Mouse (Mus musculus): ENCODE measurements around the gene Gstp3. TPM values are rescaled to one million over a fixed set of nuclear protein-coding genes. Genes with fewer than 3 reads are reported as not detected.
A peak's percentile ranks its signal among the peaks of the same experiment; 100 is the strongest.

Gene Gstp3
- total and polyA plus RNA-seq, 3 experiments: 9.3 to 38.1 (median 24.6) TPM

DNA sequence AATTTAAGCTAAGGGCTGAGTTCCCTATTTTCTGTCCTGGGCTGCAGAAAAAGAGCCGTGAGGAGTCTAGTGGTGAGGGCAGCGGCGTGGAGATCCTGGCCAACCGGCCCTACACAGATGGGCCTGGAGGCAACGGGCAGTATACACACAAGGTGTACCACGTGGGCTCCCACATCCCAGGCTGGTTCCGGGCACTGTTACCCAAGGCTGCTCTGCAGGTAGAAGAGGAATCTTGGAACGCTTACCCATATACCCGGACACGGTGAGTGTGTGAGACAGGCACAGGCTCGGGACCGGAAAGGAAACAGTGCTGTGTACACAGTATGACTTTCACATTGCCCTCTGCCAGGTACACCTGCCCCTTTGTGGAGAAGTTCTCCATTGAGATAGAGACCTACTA lies 43.3 kb upstream of the Gstp3 start:
- Histone ChIP-seq H3K9me3 (replicated peaks) (no peaks in the 10 kb centered on the region), H3K36me3 (replicated peaks) (peaks cover 78% of the 10 kb centered on the region), H3K4me1 (ENCODE audit: insufficient read depth, low read depth, low read length) (peaks cover 43% of the 10 kb centered on the region), H3K4me3 (ENCODE audit: low read depth, low read length) (no peak overlapping the region), H3K27me3 (ENCODE audit: insufficient read depth, low read length) (no peaks in the 10 kb centered on the region; the same call in 1 of the 2 replicates)
- DNase-seq (ENCODE audit: low spot score) (no peak), ATAC-seq (ENCODE audit: extremely low read depth, insufficient number of reproducible peaks, low FRiP score, poor library complexity, severe bottlenecking) (no peak)
- no peak for TF ChIP-seq GATA2 (IDR thresholded peaks at IDR 0.05; ENCODE audit: borderline replicate concordance, low read depth, low read length)
- TF ChIP-seq TAL1 (conservative IDR thresholded peaks at IDR 0.05; ENCODE audit: low read depth, low read length): no peak
- TF ChIP-seq POLR2AphosphoS5 (IDR thresholded peaks at IDR 0.05; ENCODE audit: insufficient replicate concordance, low read depth, low read length): no peak
- no peak for TF ChIP-seq CTCF (IDR thresholded peaks at IDR 0.05; ENCODE audit: low read depth, low read length)
- TF ChIP-seq GATA1 (IDR thresholded peaks at IDR 0.05; ENCODE audit: borderline replicate concordance, low read length): no peak

DNA sequence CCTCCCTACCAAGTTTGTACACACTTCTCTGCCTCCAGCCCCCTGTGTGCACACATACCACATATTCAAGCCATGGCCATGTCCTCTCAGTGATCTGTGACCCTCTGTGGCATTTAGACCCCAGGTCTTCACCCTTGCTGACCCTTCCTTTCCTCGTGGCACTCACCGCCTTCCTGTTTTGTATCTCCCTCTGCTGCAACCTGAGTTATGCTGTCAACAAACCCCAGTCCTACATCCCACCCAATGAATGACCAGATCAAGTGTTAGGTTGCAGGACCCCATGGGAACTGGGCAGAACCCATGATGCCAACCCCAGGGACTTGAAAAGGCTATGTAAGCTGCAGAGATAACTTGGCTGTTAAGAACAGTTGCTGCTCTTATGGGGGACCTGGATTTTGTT lies 42.7 kb upstream of the Gstp3 start:
- Histone ChIP-seq H3K4me3 (ENCODE audit: low read depth, low read length) (no peak overlapping the region), H3K36me3 (replicated peaks) (peaks cover 73% of the 10 kb centered on the region), H3K27me3 (ENCODE audit: insufficient read depth, low read length) (no peaks in the 10 kb centered on the region; the same call in 1 of the 2 replicates), H3K4me1 (ENCODE audit: insufficient read depth, low read depth, low read length) (peaks cover 47% of the 10 kb centered on the region), H3K9me3 (replicated peaks) (no peaks in the 10 kb centered on the region)
- no peak for TF ChIP-seq GATA1 (IDR thresholded peaks at IDR 0.05; ENCODE audit: borderline replicate concordance, low read length)
- TF ChIP-seq POLR2AphosphoS5 (IDR thresholded peaks at IDR 0.05; ENCODE audit: insufficient replicate concordance, low read depth, low read length): no peak
- TF ChIP-seq CTCF (IDR thresholded peaks at IDR 0.05; ENCODE audit: low read depth, low read length): no peak
- TF ChIP-seq GATA2 (IDR thresholded peaks at IDR 0.05; ENCODE audit: borderline replicate concordance, low read depth, low read length): no peak
- TF ChIP-seq TAL1 (conservative IDR thresholded peaks at IDR 0.05; ENCODE audit: low read depth, low read length): no peak
- DNase-seq (ENCODE audit: low spot score): no peak
- no peak for ATAC-seq (ENCODE audit: extremely low read depth, insufficient number of reproducible peaks, low FRiP score, poor library complexity, severe bottlenecking)

DNA sequence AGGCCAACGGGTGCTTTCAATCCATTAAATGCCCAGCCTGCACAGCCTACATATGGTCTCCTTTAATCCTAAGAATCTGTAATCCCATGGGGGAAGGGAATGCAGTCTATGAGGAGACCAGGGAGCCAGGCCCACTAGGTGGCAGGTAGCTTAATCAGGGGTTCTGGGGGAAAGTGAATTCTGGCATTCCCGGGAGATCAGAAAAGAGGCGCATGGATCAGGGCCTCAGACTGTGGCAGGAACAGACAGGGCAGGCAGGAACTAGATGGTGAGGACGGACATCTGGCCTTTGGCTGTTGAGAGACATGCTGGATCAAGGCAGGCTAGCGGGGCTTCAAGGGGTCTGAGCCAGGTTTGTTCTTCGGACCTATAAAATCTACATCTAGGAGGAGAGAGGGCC lies 42.1 kb upstream of the Gstp3 start:
- Histone ChIP-seq H3K9me3 (replicated peaks) (no peaks in the 10 kb centered on the region), H3K27me3 (ENCODE audit: insufficient read depth, low read length) (no peaks in the 10 kb centered on the region; the same call in 1 of the 2 replicates), H3K4me3 (ENCODE audit: low read depth, low read length) (no peak overlapping the region; the same call in 1 of the 2 replicates), H3K4me1 (ENCODE audit: insufficient read depth, low read depth, low read length) (peaks cover 51% of the 10 kb centered on the region), H3K36me3 (replicated peaks) (peaks cover 67% of the 10 kb centered on the region)
- DNase-seq (ENCODE audit: low spot score): no peak
- ATAC-seq (ENCODE audit: extremely low read depth, insufficient number of reproducible peaks, low FRiP score, poor library complexity, severe bottlenecking): no peak
- TF ChIP-seq GATA1 (IDR thresholded peaks at IDR 0.05; ENCODE audit: borderline replicate concordance, low read length) (no peak), GATA2 (IDR thresholded peaks at IDR 0.05; ENCODE audit: borderline replicate concordance, low read depth, low read length) (no peak), TAL1 (conservative IDR thresholded peaks at IDR 0.05; ENCODE audit: low read depth, low read length) (no peak), CTCF (IDR thresholded peaks at IDR 0.05; ENCODE audit: low read depth, low read length) (no peak), POLR2AphosphoS5 (IDR thresholded peaks at IDR 0.05; ENCODE audit: insufficient replicate concordance, low read depth, low read length) (no peak)

DNA sequence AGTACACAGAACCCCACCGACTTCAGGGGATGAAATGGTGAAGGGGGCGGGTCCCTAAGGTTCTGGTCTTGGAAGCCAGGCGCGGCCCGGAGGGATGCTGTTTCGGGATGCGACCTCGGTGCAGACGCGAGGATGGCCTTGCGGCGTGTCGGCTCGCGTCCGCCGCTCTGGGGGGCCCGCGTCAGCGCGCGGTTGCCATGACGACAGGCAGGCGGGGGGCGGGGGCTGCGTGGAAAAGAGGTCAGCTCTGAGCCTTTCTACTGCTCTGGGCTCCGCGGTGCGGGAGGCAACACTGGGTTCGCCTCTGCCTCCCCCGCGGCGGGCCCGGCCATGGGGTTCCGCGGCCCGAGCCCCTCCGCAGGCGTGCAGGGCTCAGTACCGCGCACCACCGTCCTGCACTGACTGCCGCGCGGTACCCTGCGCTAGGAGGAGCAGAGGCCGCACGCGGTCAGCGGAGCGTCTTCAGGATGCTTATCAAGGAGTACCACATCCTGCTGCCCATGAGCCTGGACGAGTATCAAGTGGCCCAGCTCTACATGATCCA lies 41.4 kb upstream of the Gstp3 start:
- Histone ChIP-seq H3K27me3 (ENCODE audit: insufficient read depth, low read length) (no peaks in the 10 kb centered on the region; the same call in 1 of the 2 replicates), H3K4me1 (ENCODE audit: insufficient read depth, low read depth, low read length) (peaks cover 56% of the 10 kb centered on the region), H3K4me3 (ENCODE audit: low read depth, low read length) (peak overlapping the region; percentile 85), H3K9me3 (replicated peaks) (no peaks in the 10 kb centered on the region), H3K36me3 (replicated peaks) (peaks cover 63% of the 10 kb centered on the region)
- TF ChIP-seq TAL1 (conservative IDR thresholded peaks at IDR 0.05; ENCODE audit: low read depth, low read length): no peak
- no peak for TF ChIP-seq POLR2AphosphoS5 (IDR thresholded peaks at IDR 0.05; ENCODE audit: insufficient replicate concordance, low read depth, low read length)
- no peak for TF ChIP-seq GATA2 (IDR thresholded peaks at IDR 0.05; ENCODE audit: borderline replicate concordance, low read depth, low read length)
- no peak for TF ChIP-seq GATA1 (IDR thresholded peaks at IDR 0.05; ENCODE audit: borderline replicate concordance, low read length)
- TF ChIP-seq CTCF (IDR thresholded peaks at IDR 0.05; ENCODE audit: low read depth, low read length): no peak
- peak; percentile 46 for DNase-seq (ENCODE audit: low spot score)
- ATAC-seq (ENCODE audit: extremely low read depth, insufficient number of reproducible peaks, low FRiP score, poor library complexity, severe bottlenecking): no peak

DNA sequence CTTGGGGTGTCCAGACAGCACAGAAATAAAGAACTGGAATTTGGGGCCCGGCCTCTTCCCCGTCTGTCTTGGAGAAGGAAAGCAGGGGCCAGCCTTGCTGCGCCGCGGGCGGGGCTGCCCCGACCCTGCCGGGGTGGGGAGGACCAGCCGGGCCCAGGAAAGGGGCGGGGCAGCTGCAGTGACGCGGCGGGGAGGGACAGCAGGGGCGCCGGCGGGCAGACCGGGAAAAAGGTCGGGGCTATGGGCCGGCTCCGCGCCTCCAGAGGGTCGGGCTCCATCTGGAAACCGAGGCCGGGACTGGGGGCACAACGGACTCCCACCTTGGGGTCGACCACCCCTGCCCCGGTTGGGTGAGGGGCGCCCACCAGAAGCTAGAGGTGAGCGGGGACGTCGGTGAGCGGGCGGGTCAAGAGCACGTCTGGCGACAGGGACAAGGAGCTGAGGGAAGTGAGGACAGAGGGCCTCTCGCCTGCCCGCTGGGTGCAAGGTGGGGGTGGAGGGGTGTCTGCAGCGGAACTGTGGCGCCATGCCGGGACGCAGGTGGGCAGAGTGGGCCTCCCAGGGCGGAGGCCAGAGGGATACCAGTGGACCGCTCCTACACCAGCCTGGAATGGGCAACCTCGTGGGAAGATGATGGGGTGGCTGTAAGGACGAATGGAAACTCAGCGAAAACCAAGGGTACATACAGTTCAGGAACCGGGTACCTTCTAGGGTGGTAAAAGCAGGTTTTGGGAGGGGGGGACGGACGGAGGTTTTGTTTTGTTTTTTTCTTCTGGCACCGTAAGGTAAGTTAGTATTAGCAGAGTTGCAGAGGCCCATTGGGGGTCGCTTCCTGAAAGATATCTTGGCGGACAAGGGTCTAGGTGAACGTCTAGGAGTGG lies 40.7 kb upstream of the Gstp3 start, which contains the start of gene Pitpnm1:
Gene Pitpnm1 (plus strand): TSS at position 162 of the 881 bp plus-strand sequence.
- no peaks in the 10 kb centered on the region; the same call in 1 of the 2 replicates for H3K27me3 ChIP-seq (ENCODE audit: insufficient read depth, low read length)
- TF ChIP-seq TAL1 (conservative IDR thresholded peaks at IDR 0.05; ENCODE audit: low read depth, low read length): no peak
- no peak for TF ChIP-seq CTCF (IDR thresholded peaks at IDR 0.05; ENCODE audit: low read depth, low read length)
- TF ChIP-seq GATA2 (IDR thresholded peaks at IDR 0.05; ENCODE audit: borderline replicate concordance, low read depth, low read length): no peak
- TF ChIP-seq POLR2AphosphoS5 (IDR thresholded peaks at IDR 0.05; ENCODE audit: insufficient replicate concordance, low read depth, low read length): no peak
- TF ChIP-seq GATA1 (IDR thresholded peaks at IDR 0.05; ENCODE audit: borderline replicate concordance, low read length): no peak
- peak within 1 kb of the TSS; percentile 85 for H3K4me3 ChIP-seq (ENCODE audit: low read depth, low read length)
- DNase-seq (ENCODE audit: low spot score) (peak; percentile 83), ATAC-seq (ENCODE audit: extremely low read depth, insufficient number of reproducible peaks, low FRiP score, poor library complexity, severe bottlenecking) (no peak)
- H3K9me3 ChIP-seq (replicated peaks): no peaks in the 10 kb centered on the region
- peaks cover 56% of the 10 kb centered on the region for H3K4me1 ChIP-seq (ENCODE audit: insufficient read depth, low read depth, low read length)
- peaks cover 56% of the 10 kb centered on the region for H3K36me3 ChIP-seq (replicated peaks)

DNA sequence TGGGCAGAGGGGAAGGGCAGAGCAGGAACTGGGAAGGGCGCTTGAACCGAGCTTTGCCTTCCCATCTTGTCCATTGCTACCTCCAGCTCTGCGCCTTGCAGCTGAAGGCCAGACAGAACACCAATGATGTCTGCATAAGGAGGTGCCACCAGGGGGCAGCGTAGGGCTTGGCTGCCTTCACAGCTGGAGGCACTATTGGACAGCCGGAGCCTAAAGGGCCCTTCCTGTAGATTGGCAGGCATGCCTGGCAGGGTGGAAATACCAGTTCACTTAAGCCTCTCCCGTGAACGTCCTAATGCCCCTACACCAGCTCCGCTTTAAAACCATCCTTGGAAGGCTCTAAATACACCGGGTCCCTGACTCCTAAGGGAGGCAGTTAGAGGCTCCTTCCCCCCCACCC lies 39.7 kb upstream of the Gstp3 start:
- peak overlapping the region; percentile 85; the same call in 1 of the 2 replicates for H3K4me3 ChIP-seq (ENCODE audit: low read depth, low read length)
- TF ChIP-seq GATA1 (IDR thresholded peaks at IDR 0.05; ENCODE audit: borderline replicate concordance, low read length): no peak
- TF ChIP-seq CTCF (IDR thresholded peaks at IDR 0.05; ENCODE audit: low read depth, low read length): peak; percentile 93
- DNase-seq (ENCODE audit: low spot score) (peak; percentile 81), ATAC-seq (ENCODE audit: extremely low read depth, insufficient number of reproducible peaks, low FRiP score, poor library complexity, severe bottlenecking) (no peak)
- H3K27me3 ChIP-seq (ENCODE audit: insufficient read depth, low read length): peaks cover 4% of the 10 kb centered on the region; the same call in 1 of the 2 replicates
- H3K36me3 ChIP-seq (replicated peaks): peaks cover 47% of the 10 kb centered on the region
- H3K9me3 ChIP-seq (replicated peaks): no peaks in the 10 kb centered on the region
- H3K4me1 ChIP-seq (ENCODE audit: insufficient read depth, low read depth, low read length): peaks cover 58% of the 10 kb centered on the region

Data from G1E (cell line).